Mouse (Mus musculus): ENCODE results near the gene Tnni3k. TPM values are rescaled to one million over a fixed set of nuclear protein-coding genes. Genes with fewer than 3 reads are reported as not detected.

Tnni3k gene
- total RNA-seq, 1 experiment: not detected

DNA sequence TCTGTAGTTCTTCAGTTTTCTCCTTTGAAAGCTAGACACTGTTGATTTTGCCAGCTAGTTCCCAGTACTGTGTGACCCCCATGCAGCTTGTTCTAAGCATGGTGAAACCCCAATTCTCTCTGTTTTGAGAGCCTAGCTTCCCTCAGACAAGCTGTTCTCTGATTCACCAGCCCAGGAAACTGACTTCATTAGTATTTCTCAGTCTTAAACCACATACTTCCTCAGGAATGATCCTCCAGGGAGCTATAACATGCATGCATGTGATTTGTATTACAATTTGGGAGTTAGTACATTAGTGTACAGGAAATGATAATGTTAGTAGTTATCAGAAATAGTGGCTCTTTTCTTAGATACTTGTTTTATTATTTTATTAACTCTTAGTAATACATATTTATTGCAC is 1.4 kb upstream of the Tnni3k start:
- no peaks in the 10 kb centered on the region for H3K9me3 ChIP-seq (ENCODE audit: control insufficient read depth, insufficient read depth, low read depth, low read length)
- no peaks in the 10 kb centered on the region for H3K36me3 ChIP-seq (ENCODE audit: control insufficient read depth, insufficient read depth, low read length, poor library complexity, severe bottlenecking)
- H3K27ac ChIP-seq (ENCODE audit: insufficient read depth, low read depth, low read length, poor library complexity, severe bottlenecking): no peak overlapping the region
- no peak for TF ChIP-seq MAFK (IDR thresholded peaks at IDR 0.05; ENCODE audit: insufficient read depth, low read depth, low read length)
- TF ChIP-seq ZC3H11A (IDR thresholded peaks at IDR 0.05; ENCODE audit: borderline replicate concordance, low read depth, low read length): no peak
- no peak for TF ChIP-seq CHD2 (IDR thresholded peaks at IDR 0.05; ENCODE audit: low read depth, low read length)
- TF ChIP-seq ZNF384 (IDR thresholded peaks at IDR 0.05; ENCODE audit: low read depth, low read length): no peak
- TF ChIP-seq HCFC1 (IDR thresholded peaks at IDR 0.05; ENCODE audit: borderline replicate concordance, insufficient read depth, low read length): no peak
- H3K4me3 ChIP-seq (ENCODE audit: insufficient read depth in 1 of 2, low read depth in 1 of 2, low read length in 2 of 2, poor library complexity in 1 of 2, severe bottlenecking in 1 of 2): no peak overlapping the region
- DNase-seq (ENCODE audit: low read depth, low spot score): no peak
- H3K4me1 ChIP-seq (ENCODE audit: control insufficient read depth in 2 of 2, insufficient read depth in 2 of 2, low read length in 2 of 2, poor library complexity in 1 of 2): no peaks in the 10 kb centered on the region
- H3K9ac ChIP-seq (ENCODE audit: insufficient read depth, low read depth, low read length, poor library complexity, severe bottlenecking): no peak overlapping the region
- in situ Hi-C loops (cut with MboI; ENCODE audit: low sequenced_read_pairs in 2 of 2, unreplicated experiment in 2 of 2): no loop called here

DNA sequence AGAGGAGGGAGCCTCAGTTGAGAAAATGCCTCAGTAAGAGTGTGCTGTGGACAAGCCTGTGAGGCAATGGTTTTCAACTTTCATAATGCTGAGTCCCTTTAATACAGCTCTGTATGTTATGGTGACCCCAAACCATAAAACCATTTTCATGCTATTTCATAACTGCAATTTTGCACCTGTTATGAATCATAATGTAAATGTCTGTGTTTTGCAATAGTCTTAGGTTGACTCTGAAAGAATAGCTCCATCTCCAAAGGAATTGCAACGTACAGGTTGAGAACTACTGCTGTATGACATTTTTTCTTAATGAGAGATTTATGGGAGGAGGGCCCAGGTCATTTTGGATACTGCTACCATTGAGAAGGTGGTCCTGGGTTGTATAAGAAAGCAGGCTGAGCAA is 2.0 kb downstream of the Tnni3k start:
- TF ChIP-seq MAFK (IDR thresholded peaks at IDR 0.05; ENCODE audit: insufficient read depth, low read depth, low read length) (no peak), CHD2 (IDR thresholded peaks at IDR 0.05; ENCODE audit: low read depth, low read length) (no peak), HCFC1 (IDR thresholded peaks at IDR 0.05; ENCODE audit: borderline replicate concordance, insufficient read depth, low read length) (no peak), ZNF384 (IDR thresholded peaks at IDR 0.05; ENCODE audit: low read depth, low read length) (no peak), ZC3H11A (IDR thresholded peaks at IDR 0.05; ENCODE audit: borderline replicate concordance, low read depth, low read length) (no peak)

DNA sequence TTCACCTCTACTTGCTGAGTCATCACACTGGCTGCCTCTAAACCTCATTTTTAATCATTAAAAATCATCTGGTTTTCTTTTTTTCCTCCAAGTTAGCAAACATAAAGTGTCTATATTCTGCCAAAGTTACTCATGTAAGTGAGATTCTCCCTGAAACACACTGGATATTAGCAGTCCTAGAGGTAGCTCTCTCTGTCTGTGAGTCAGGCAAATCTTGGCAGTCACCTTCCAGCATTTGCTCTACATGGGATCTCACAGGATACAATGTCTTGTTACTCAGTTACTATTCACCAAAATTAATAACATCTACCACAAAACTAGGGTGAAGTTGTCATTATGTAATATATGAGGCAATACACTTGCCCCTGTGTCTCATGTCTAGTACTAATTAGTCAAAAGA is 3.2 kb downstream of the Tnni3k start:
- no peak overlapping the region for H3K27ac ChIP-seq (ENCODE audit: insufficient read depth, low read depth, low read length, poor library complexity, severe bottlenecking)
- H3K9me3 ChIP-seq (ENCODE audit: control insufficient read depth, insufficient read depth, low read depth, low read length): no peaks in the 10 kb centered on the region
- in situ Hi-C loops (cut with MboI; ENCODE audit: low sequenced_read_pairs in 2 of 2, unreplicated experiment in 2 of 2): no loop called here

More for the DNA sequence above, 2.0 kb downstream of the Tnni3k start:
- no peak overlapping the region for H3K9ac ChIP-seq (ENCODE audit: insufficient read depth, low read depth, low read length, poor library complexity, severe bottlenecking)
- H3K4me1 ChIP-seq (ENCODE audit: control insufficient read depth in 2 of 2, insufficient read depth in 2 of 2, low read length in 2 of 2, poor library complexity in 1 of 2): no peaks in the 10 kb centered on the region
- DNase-seq (ENCODE audit: low read depth, low spot score): no peak
- in situ Hi-C loops (cut with MboI; ENCODE audit: low sequenced_read_pairs in 2 of 2, unreplicated experiment in 2 of 2): no loop called here
- no peaks in the 10 kb centered on the region for H3K36me3 ChIP-seq (ENCODE audit: control insufficient read depth, insufficient read depth, low read length, poor library complexity, severe bottlenecking)
- no peak overlapping the region for H3K27ac ChIP-seq (ENCODE audit: insufficient read depth, low read depth, low read length, poor library complexity, severe bottlenecking)
- no peaks in the 10 kb centered on the region for H3K9me3 ChIP-seq (ENCODE audit: control insufficient read depth, insufficient read depth, low read depth, low read length)
- H3K4me3 ChIP-seq (ENCODE audit: insufficient read depth in 1 of 2, low read depth in 1 of 2, low read length in 2 of 2, poor library complexity in 1 of 2, severe bottlenecking in 1 of 2): no peak overlapping the region

DNA sequence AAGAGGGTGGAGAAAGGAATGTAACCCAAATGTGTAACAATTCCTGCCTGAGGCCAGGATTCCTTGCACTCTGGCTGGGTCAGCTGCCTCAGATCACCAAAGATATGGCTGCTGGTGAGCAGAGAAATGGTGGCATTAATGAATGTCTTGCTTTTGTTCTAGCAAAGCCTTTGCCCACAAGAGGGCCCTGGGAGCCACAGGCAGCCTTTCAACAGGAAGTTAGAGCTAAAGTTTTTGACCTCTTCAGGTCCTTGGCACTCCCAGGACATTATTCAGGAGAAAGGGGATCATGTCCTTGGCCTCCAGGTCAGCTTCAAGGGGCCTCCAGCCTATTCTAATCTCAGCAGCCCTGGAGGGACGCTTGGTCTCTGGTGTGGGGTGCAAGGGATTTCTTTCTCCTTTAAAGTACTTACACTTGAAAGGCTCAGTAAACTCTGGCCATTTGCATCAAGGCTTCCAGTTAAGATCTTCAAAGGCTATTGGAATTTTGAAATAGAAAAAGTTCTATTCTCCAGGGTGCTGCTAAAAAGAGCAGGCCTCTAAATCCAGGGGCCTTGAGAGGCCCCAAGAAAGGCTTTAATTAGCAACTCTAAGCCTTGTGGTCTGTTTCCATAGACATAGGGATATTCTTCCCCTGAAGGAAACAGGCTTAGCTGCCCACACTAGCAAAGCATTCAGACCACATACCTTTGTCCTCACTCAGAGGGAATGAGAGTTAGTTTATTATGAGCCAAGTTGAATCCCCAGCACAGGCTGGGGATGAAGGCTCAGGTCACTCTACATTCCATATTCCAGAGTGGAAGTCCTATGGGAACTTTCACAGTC is 16.0 kb downstream of the Tnni3k start:
- Histone ChIP-seq H3K27ac (ENCODE audit: insufficient read depth, low read depth, low read length, poor library complexity, severe bottlenecking) (no peak overlapping the region), H3K9ac (ENCODE audit: insufficient read depth, low read depth, low read length, poor library complexity, severe bottlenecking) (no peak overlapping the region), H3K4me1 (ENCODE audit: control insufficient read depth in 2 of 2, insufficient read depth in 2 of 2, low read length in 2 of 2, poor library complexity in 1 of 2) (peaks cover 0 to 2% of the 10 kb centered on the region in 2 experiments; a peak in 1 of 4 replicates), H3K9me3 (ENCODE audit: control insufficient read depth, insufficient read depth, low read depth, low read length) (no peaks in the 10 kb centered on the region), H3K36me3 (ENCODE audit: control insufficient read depth, insufficient read depth, low read length, poor library complexity, severe bottlenecking) (no peaks in the 10 kb centered on the region), H3K4me3 (ENCODE audit: insufficient read depth in 1 of 2, low read depth in 1 of 2, low read length in 2 of 2, poor library complexity in 1 of 2, severe bottlenecking in 1 of 2) (no peak overlapping the region)
- no peak for TF ChIP-seq MAFK (IDR thresholded peaks at IDR 0.05; ENCODE audit: insufficient read depth, low read depth, low read length)
- TF ChIP-seq ZNF384 (IDR thresholded peaks at IDR 0.05; ENCODE audit: low read depth, low read length): no peak
- peak; percentile 49 for DNase-seq (ENCODE audit: low read depth, low spot score)
- in situ Hi-C loops (cut with MboI; ENCODE audit: low sequenced_read_pairs in 2 of 2, unreplicated experiment in 2 of 2): no loop called here

More for the DNA sequence above, 3.2 kb downstream of the Tnni3k start:
- TF ChIP-seq MAFK (IDR thresholded peaks at IDR 0.05; ENCODE audit: insufficient read depth, low read depth, low read length) (0 out of 2 replicates have a peak, but pooled peaks have one; percentile 22), ZC3H11A (IDR thresholded peaks at IDR 0.05; ENCODE audit: borderline replicate concordance, low read depth, low read length) (no peak), ZNF384 (IDR thresholded peaks at IDR 0.05; ENCODE audit: low read depth, low read length) (no peak), HCFC1 (IDR thresholded peaks at IDR 0.05; ENCODE audit: borderline replicate concordance, insufficient read depth, low read length) (no peak), CHD2 (IDR thresholded peaks at IDR 0.05; ENCODE audit: low read depth, low read length) (no peak)
- no peak for DNase-seq (ENCODE audit: low read depth, low spot score)
- H3K36me3 ChIP-seq (ENCODE audit: control insufficient read depth, insufficient read depth, low read length, poor library complexity, severe bottlenecking): no peaks in the 10 kb centered on the region
- H3K4me1 ChIP-seq (ENCODE audit: control insufficient read depth in 2 of 2, insufficient read depth in 2 of 2, low read length in 2 of 2, poor library complexity in 1 of 2): no peaks in the 10 kb centered on the region
- H3K9ac ChIP-seq (ENCODE audit: insufficient read depth, low read depth, low read length, poor library complexity, severe bottlenecking): no peak overlapping the region
- H3K4me3 ChIP-seq (ENCODE audit: insufficient read depth in 1 of 2, low read depth in 1 of 2, low read length in 2 of 2, poor library complexity in 1 of 2, severe bottlenecking in 1 of 2): no peak overlapping the region
